Mouse (Mus musculus): ENCODE measurements at regions not wholly inside any gene's neighbourhood (a gene's known extent, or its start where the extent isn't known, plus 50 kb on each side); places are given as distances from the start of the nearest gene placed in this dataset.

DNA sequence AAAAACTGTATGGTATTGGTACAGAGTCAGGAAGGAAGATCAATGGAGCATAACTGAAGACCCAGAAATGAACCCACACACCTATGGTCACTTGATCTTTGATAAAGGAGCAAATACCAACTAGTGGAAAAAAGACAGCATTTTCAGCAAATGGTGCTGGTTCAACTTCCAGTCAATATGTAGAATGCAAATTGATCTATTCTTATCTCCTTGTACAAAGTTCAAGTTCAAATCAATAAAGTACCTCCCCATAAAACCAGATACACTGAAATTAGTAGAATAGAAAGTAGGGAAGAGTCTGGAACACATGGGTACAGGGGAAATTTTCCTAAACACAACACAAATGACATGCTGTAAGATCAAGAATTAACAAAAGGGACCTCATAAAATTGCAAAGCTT, 495.6 kb downstream of the Gm16223 start:
- ATAC-seq (replicated peaks in 1 of 2; ENCODE audit: insufficient read depth in 1 of 2, low FRiP score in 2 of 2, low TSS enrichment in 1 of 2, low read depth in 1 of 2, poor library complexity in 2 of 2, severe bottlenecking in 2 of 2): no peak

DNA sequence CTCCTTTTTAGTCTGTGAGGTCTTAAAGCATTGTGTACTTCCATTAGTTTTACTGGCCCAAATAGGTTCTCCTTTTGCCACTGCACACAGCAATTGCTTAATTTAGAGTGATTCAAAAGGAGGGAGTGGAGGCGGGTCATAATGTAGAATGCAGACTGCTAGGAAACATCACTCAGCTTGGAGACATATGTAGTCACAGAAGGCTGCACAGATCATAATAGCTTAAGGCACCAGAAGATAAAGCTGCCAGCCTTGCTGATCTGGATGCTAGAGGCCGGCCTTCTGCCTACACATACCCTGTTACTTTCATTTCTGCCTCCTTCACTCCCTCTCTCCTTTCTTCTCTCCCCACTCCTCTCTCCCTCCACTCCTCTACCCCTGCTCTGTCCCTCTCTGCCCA, 508.2 kb downstream of the Gm16223 start:
- ATAC-seq (replicated peaks in 1 of 2; ENCODE audit: insufficient read depth in 1 of 2, low FRiP score in 2 of 2, low TSS enrichment in 1 of 2, low read depth in 1 of 2, poor library complexity in 2 of 2, severe bottlenecking in 2 of 2): no peak

DNA sequence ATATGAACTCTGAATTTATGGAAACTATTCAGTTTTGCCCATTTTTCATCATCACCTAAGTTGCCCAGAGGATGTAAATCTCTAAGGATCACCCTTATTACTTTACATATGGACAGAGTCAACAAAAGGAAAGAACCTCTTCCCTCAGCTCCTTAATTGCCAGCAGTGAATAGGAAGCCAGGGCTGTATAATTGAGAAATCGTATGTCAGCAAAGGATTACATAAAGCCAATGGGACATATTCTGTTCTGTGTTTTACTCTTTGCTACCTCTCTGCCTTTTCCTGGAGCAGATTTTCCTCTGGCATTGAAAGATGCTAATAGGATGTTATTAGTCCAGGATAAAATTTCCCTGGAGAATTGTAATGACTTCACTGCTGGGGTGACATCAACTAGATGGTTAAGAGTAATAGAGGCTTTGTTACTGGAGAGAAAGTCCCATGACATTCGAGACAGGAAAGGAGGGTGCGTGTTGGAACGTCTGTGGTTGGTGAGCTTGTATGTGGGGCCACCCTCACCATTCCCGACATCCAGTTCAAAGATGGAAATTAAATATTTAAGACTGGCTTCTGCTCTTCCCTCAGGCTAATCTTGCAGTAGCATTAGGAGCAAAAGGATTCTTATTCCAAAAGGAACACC, 510.6 kb downstream of the Gm16223 start:
- ATAC-seq (replicated peaks in 1 of 2; ENCODE audit: insufficient read depth in 1 of 2, low FRiP score in 2 of 2, low TSS enrichment in 1 of 2, low read depth in 1 of 2, poor library complexity in 2 of 2, severe bottlenecking in 2 of 2): no peak

DNA sequence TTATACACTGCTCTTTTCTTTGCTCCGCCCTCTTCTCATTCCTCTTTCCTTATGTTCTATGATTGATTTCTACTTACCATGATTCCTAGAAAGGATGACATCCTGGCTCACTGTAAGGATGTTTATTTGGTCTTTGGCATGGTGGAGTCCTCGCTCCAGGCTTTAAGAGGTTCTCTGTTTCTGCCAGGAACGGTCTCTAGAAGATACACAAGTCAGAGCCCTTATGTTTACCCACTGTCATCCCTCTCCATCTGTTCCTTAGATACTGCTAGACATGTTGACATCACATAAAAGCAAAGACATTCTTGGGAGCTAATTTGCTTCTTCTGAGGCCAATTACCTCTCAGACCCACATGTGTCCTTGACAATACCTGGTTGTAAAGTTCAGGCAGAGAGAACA, 552.9 kb downstream of the Gm16223 start:
- ATAC-seq (replicated peaks in 1 of 2; ENCODE audit: insufficient read depth in 1 of 2, low FRiP score in 2 of 2, low TSS enrichment in 1 of 2, low read depth in 1 of 2, poor library complexity in 2 of 2, severe bottlenecking in 2 of 2): no peak

DNA sequence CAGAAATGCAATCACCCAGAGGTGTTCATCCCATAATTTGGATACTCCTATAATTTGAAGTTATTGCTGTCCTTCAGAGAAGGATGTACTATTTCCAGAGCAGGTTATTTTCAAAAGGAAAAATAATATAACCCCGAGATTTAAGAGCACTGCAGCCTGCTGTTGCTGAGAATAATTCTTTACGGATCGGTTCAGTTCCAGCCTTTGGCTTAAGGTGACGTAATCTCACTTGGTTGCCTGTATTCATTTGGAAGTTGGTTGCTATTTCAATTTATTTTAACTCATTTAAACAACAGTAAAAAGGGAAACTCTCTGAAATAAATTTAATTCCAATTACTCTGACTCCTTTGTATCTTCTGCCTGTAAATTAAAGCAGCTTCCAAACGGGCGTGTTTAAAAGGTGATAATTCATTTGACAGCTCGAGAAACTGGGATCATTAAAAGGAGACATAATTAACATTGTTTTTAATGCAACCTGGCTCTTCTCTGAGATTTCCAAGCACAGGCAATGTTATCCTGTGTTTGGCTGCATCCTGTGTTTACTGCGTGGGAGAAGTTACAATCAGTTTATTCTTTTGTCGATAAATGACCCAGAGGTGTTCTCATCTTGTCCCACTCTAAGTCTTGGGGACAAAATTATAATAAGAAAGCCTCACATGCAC, 568.5 kb downstream of the Gm16223 start:
- no peak for ATAC-seq (replicated peaks in 1 of 2; ENCODE audit: insufficient read depth in 1 of 2, low FRiP score in 2 of 2, low TSS enrichment in 1 of 2, low read depth in 1 of 2, poor library complexity in 2 of 2, severe bottlenecking in 2 of 2)

DNA sequence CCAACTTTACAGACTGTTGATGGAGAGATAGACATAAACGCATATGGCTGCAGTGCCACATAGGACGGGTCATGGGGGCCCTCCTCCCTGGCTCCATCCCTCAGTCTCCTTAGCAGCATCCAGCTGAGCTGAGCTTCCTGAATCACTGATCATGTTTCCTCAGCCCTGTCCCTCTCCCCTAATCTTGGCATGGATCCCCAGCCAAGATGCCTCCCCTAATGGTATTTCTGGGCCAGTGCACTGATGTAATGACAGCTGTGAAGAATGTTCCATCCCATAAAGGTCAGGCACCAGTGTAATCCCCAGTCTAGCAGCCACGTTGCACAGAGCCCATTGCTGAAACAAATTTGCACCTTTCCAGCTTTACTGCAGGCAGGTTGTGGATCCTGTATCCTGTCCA, 576.5 kb upstream of the Cpeb2 start:
- ATAC-seq (replicated peaks in 1 of 2; ENCODE audit: insufficient read depth in 1 of 2, low FRiP score in 2 of 2, low TSS enrichment in 1 of 2, low read depth in 1 of 2, poor library complexity in 2 of 2, severe bottlenecking in 2 of 2): no peak

DNA sequence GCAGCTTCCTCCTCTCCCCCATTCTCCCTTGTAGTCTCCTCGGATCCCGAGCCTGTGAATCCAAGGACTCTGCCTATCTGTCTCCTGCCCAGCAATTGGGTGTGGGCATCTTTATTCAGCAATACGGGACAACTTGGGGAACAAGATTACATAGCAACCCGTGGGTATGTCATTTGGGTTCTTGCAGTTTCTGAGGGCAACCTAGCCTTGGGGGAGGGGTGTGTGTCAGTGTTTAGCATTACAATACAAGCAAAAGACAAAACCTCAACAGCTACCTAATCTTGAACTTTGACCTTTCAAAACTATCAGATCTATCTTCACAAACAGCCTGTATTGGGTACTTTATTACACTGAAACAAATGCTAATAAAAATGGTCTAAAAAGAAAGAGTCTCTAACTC, 573.0 kb upstream of the Cpeb2 start:
- no peak for ATAC-seq (replicated peaks in 1 of 2; ENCODE audit: insufficient read depth in 1 of 2, low FRiP score in 2 of 2, low TSS enrichment in 1 of 2, low read depth in 1 of 2, poor library complexity in 2 of 2, severe bottlenecking in 2 of 2)

DNA sequence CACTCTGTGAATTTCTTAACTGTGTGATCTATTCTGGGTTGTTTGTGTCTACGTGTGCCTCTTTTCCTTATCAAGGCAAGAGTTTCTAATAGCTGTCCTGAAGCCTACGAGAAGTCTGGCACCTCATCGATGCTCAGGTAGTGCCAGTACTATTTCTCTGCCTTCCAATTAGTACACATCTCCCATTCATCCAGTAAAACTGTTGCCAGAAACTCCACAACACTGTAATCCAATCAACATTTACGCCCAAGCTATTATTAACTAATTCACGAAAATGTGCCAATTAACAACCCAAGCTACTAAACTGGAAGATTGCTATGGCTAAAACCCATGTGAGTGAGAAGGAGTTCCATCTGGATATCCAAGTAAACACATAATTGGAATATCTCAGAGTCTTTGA, 553.4 kb upstream of the Cpeb2 start:
- ATAC-seq (replicated peaks in 1 of 2; ENCODE audit: insufficient read depth in 1 of 2, low FRiP score in 2 of 2, low TSS enrichment in 1 of 2, low read depth in 1 of 2, poor library complexity in 2 of 2, severe bottlenecking in 2 of 2): no peak

DNA sequence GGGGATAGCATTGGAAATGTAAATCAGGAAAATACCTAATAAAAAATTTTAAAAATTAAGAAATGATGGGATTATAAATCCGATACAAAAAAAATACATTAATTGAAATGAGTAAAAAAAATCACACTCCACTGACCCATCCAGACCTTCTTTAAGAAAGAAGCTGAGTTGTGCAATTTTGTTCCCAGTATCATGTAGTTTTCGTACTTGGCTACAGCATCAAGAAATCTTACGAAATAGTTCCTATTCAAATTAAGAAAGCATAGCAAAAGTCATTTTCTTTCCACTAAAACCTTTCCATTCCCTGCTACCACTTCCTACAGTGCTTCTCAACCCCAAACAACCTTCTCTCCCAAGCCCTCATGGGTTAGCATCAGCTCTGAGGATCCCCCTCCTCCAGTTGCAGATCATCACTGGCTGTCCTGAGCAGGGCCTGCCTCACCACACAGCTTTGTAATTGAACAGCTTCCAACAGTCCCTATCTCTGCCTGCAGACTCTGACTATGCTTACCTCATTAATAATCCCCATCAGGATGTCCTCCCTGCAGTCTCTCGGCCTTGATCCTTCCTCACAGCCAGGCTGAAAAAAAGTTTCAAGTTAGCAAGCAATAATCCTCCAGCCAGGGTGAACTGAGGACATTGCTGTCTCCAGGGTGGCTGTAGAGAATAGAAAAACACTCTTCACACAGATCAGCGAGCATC, 547.5 kb upstream of the Cpeb2 start:
- no peak for ATAC-seq (replicated peaks in 1 of 2; ENCODE audit: insufficient read depth in 1 of 2, low FRiP score in 2 of 2, low TSS enrichment in 1 of 2, low read depth in 1 of 2, poor library complexity in 2 of 2, severe bottlenecking in 2 of 2)

DNA sequence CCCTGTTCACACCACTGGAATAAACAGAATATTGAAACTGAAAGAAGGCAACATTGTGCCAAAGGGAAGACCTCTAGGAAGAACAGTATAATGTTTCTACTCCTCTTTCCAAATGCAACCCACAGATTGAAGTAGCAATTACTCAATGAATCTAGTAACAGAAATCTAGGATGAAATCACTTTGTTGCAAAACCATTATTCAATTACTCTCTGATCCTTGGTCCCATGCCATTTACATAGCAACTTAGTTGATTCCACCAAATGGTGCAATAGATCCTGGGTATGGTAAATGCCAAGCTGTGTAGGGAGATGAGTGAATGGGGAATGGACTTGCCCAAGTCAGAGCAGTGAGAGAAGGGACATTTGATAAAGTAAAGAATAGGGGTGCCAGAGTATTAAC, 545.8 kb upstream of the Cpeb2 start:
- no peak for ATAC-seq (replicated peaks in 1 of 2; ENCODE audit: insufficient read depth in 1 of 2, low FRiP score in 2 of 2, low TSS enrichment in 1 of 2, low read depth in 1 of 2, poor library complexity in 2 of 2, severe bottlenecking in 2 of 2)
